Mouse (Mus musculus) lung, postnatal 0 days (tissue): ENCODE results near the gene Cmtm3. TPM values are rescaled to one million over a fixed set of nuclear protein-coding genes. Genes with fewer than 3 reads are reported as not detected.
A peak's percentile ranks its signal among the peaks of the same experiment; 100 is the strongest.

Experiments
- ATAC-seq: fragments of 200-750 bp; cut with Nextera tagmentation; 2 replicates; pipeline ENCODE4 v1.8.0; 2017; ENCODE audit warnings: moderate library complexity
- DNase-seq: peaks from one replicate; pipeline ENCODE4 v3.0.0-alpha.2; 2016; ENCODE audit warnings: low spot score
- H3K27ac ChIP-seq: fragments of 300-500 bp; sonication (generic); 2 replicates; pipeline ENCODE4 v1.5.1; 2014; ENCODE audit warnings: antibody characterized with exemption, mild to moderate bottlenecking, low read length, mixed read lengths
- H3K27me3 ChIP-seq: fragments of 300-500 bp; sonication (generic); replicated peaks from 2 replicates; pipeline ENCODE4 v1.6.1; 2014; ENCODE audit warnings: low read length, mixed read lengths; ENCODE audit not compliant: insufficient read depth
- H3K36me3 ChIP-seq: fragments of 300-500 bp; sonication (generic); 2 replicates; pipeline ENCODE4 v1.6.1; 2014; ENCODE audit warnings: low read length, mixed read lengths; ENCODE audit not compliant: insufficient read depth
- H3K4me1 ChIP-seq: fragments of 300-500 bp; sonication (generic); 2 replicates; pipeline ENCODE4 v1.6.1; 2014; ENCODE audit warnings: antibody characterized with exemption, low read depth, low read length, mixed read lengths; ENCODE audit not compliant: insufficient read depth
- H3K4me2 ChIP-seq: fragments of 300-500 bp; sonication (generic); replicated peaks from 2 replicates; pipeline ENCODE4 v1.6.1; 2014; ENCODE audit warnings: low read depth, mild to moderate bottlenecking, low read length, moderate library complexity, mixed read lengths
- H3K4me3 ChIP-seq: fragments of 300-500 bp; sonication (generic); 2 replicates; pipeline ENCODE4 v1.5.1; 2014; ENCODE audit warnings: low read depth, low read length
- H3K9ac ChIP-seq: fragments of 300-500 bp; sonication (generic); replicated peaks from 2 replicates; pipeline ENCODE4 v1.6.1; 2014; ENCODE audit warnings: low read depth, mild to moderate bottlenecking
- H3K9me3 ChIP-seq: fragments of 300-500 bp; sonication (generic); 2 replicates; pipeline ENCODE4 v1.6.1; 2016; ENCODE audit warnings: low read length, mixed read lengths
- CTCF ChIP-seq: IDR thresholded peaks from 2 replicates; pipeline ENCODE4 v1.5.1; 2016; ENCODE audit warnings: antibody characterized with exemption, mild to moderate bottlenecking
- EP300 ChIP-seq: IDR thresholded peaks from 2 replicates; pipeline ENCODE4 v1.6.1; 2016; ENCODE audit warnings: antibody characterized with exemption, mild to moderate bottlenecking, control low read depth
- WGBS: fragments of 180-500 bp; shearing (Covaris S2); extraction: QIAGEN DNeasy Blood & Tissue Kit; methylation state at CpG from one replicate; pipeline ENCODE4 v1.1.7; 2014; 5-methylcytosine and 5-hydroxymethylcytosine counted together
- polyA plus RNA-seq: library from polyadenylated mRNA; unstranded; fragments of >200 nt; fragmentation: Nextera tagmentation; extraction: Ambion mirVana; gene quantifications from 2 replicates; pipeline ENCODE4 v1.2.1, GENCODE M21; 2015

The Cmtm3 gene
- polyA plus RNA-seq, 1 experiment from 2014 or later = 98.3 TPM

DNA sequence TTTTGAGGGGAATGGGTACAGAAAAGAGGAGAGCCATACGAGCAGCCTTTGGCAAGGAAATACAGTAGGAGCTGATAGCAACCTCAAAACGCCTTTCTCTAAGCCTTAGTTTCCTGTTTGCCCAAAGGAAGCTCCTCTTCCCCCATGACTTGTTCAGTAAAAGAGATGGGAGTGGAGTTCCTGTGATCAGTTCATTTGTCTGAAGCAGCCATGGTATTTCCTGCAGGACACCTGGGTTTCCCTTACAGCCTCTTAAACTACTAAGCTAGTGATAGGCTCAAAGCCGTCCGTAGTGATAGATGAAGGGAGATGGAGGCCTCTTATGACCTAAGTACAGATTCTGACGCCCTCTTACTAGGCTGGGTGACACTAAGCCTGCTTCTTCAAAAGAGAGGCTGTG, 3.2 kb downstream of the Cmtm3 start:
- no peak overlapping the region for H3K9ac ChIP-seq
- no peak overlapping the region for H3K27ac ChIP-seq
- TF ChIP-seq CTCF (no peak), EP300 (no peak)
- 48% methylated on average over 5 of the region's 5 CpGs for WGBS
- H3K27me3 ChIP-seq = no peaks in the 10 kb centered on the region
- ATAC-seq (no peak), DNase-seq (no peak)
- H3K4me1 ChIP-seq = 0 out of 2 replicates have a peak, but pooled peaks cover 2% of the 10 kb centered on the region
- H3K4me2 ChIP-seq = no peak overlapping the region
- no peak overlapping the region for H3K4me3 ChIP-seq
- H3K36me3 ChIP-seq = no peaks in the 10 kb centered on the region
- H3K9me3 ChIP-seq = no peaks in the 10 kb centered on the region

DNA sequence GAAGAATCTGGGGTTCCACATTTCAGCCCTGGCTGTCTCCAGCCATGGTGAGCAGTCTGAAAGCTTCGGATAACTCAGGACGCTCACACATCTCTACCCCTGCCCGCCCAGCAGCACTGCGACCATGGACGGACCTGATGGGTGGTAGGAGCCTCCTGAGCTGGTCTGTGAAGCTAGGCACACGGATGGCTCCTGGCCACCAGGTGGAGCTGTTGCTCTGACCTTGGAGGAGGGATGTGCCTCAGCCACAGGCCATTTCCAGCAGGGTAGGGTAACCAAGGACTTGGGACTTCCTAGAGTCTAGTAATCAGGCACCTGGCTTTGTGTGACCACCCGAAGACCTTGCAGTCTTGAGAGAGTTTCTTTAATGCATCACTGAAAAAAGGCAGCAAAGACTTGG, 4.7 kb downstream of the Cmtm3 start:
- Histone ChIP-seq H3K4me3 (no peak overlapping the region), H3K9ac (no peak overlapping the region), H3K9me3 (no peaks in the 10 kb centered on the region), H3K27me3 (no peaks in the 10 kb centered on the region), H3K4me1 (0 out of 2 replicates have a peak, but pooled peaks cover 2% of the 10 kb centered on the region), H3K27ac (no peak overlapping the region), H3K4me2 (no peak overlapping the region), H3K36me3 (no peaks in the 10 kb centered on the region)
- DNase-seq (peak; percentile 86), ATAC-seq (peak; percentile 23)
- TF ChIP-seq CTCF (peak; percentile 98), EP300 (no peak)
- WGBS = 14% methylated on average over 7 of the region's 7 CpGs

DNA sequence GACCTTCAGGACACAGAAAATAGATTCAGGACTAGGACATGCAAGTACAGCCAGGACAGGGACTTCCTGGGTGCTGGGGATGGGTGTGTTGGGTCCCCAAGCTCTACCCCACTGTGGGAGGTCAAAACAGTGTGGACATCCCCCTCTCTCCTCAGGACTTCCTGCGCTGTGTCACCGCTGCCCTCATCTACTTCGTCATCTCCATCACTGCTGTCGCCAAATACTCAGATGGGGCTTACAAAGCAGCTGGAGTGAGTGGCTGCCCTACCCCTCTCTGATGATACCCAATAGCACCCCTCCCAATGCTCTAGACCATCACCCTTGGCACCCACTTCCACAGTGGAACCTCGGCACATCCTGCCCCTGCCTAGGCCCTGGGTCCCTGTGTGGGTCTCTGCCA, 5.4 kb downstream of the Cmtm3 start:
- no peaks in the 10 kb centered on the region for H3K9me3 ChIP-seq
- TF ChIP-seq EP300 = no peak
- TF ChIP-seq CTCF = no peak
- H3K4me3 ChIP-seq = no peak overlapping the region
- ATAC-seq (no peak), DNase-seq (no peak)
- no peaks in the 10 kb centered on the region for H3K36me3 ChIP-seq
- 84% methylated on average over 5 of the region's 5 CpGs for WGBS
- H3K27ac ChIP-seq = no peak overlapping the region
- 0 out of 2 replicates have a peak, but pooled peaks cover 2% of the 10 kb centered on the region for H3K4me1 ChIP-seq
- H3K4me2 ChIP-seq = no peak overlapping the region
- no peak overlapping the region for H3K9ac ChIP-seq
- no peaks in the 10 kb centered on the region for H3K27me3 ChIP-seq

DNA sequence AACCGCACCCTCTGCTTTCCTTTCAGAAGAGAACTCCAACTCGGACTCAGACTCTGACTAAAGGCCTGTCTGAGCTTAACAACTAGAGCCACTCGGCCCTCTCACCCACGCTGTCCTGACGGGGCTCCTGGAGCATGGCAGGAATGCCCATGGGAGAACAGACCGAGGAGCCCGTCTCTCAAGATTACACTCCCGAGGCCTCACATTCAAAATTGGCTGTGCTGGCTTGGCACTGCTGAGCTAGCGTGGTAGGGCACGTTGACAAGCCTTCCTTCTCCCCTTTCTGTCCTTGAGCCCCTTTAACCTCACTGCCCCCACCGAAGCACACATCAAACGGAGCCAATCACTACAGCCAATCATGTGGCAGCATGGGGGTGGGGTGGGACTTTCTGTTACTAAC, 7.5 kb downstream of the Cmtm3 start:
- H3K4me2 ChIP-seq = no peak overlapping the region
- H3K27me3 ChIP-seq = no peaks in the 10 kb centered on the region
- H3K4me3 ChIP-seq = no peak overlapping the region
- H3K36me3 ChIP-seq = no peaks in the 10 kb centered on the region
- H3K9ac ChIP-seq = no peak overlapping the region
- H3K4me1 ChIP-seq = no peaks in the 10 kb centered on the region
- 68% methylated on average over 12 of the region's 12 CpGs for WGBS
- no peaks in the 10 kb centered on the region for H3K9me3 ChIP-seq
- DNase-seq (no peak), ATAC-seq (no peak)
- no peak for TF ChIP-seq CTCF
- TF ChIP-seq EP300 = no peak
- no peak overlapping the region for H3K27ac ChIP-seq

DNA sequence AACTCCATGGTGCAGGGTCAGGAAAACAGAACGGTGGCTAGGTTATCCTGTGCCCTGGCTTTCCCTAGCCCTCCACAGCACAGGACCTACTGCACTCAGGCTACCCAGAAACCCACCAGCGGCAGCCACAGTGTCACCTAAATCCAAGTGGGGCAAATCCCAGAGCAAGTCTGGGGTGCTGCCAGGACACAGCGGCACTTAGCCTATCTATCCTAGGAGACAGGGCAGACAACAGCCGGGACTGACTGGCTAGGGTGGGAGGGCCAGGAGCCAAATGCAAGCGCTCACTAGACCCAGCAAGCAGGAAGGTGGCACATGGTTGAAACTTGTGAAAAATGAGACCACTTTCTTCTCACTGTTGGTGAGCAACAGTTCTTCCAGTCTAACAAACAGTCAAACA, 9.8 kb downstream of the Cmtm3 start:
- TF ChIP-seq EP300 (no peak), CTCF (no peak)
- Histone ChIP-seq H3K4me3 (no peak overlapping the region), H3K27ac (no peak overlapping the region), H3K27me3 (no peaks in the 10 kb centered on the region), H3K9me3 (no peaks in the 10 kb centered on the region), H3K4me2 (no peak overlapping the region), H3K36me3 (no peaks in the 10 kb centered on the region), H3K9ac (no peak overlapping the region), H3K4me1 (no peaks in the 10 kb centered on the region)
- WGBS = 64% methylated on average over 5 of the region's 5 CpGs
- no peak for ATAC-seq
- DNase-seq = no peak

DNA sequence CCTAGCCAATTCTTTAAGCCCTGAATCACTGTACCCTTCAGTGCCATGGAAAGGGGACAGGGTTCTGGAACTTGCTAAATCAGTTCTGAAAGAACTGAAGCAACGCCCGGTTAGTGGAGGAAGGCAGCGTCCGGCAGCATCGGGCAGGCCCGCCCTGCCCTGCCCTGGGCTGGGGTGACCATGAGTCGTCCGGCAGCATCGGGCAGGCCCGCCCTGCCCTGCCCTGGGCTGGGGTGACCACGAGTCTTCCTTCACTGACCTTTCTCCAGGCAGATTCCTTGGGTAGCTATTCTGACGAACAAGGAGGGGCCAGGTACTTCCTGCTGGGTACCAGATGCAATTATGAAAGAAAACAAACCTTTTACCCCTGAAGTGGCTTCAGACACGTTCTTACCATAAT, 10.8 kb downstream of the Cmtm3 start:
- no peaks in the 10 kb centered on the region for H3K4me1 ChIP-seq
- 0 out of 2 replicates have a peak, but pooled peaks have one; percentile 23 for ATAC-seq
- no peak for DNase-seq
- no peak overlapping the region for H3K4me3 ChIP-seq
- 59% methylated on average over 13 of the region's 13 CpGs for WGBS
- no peaks in the 10 kb centered on the region for H3K9me3 ChIP-seq
- H3K9ac ChIP-seq = no peak overlapping the region
- no peak overlapping the region for H3K27ac ChIP-seq
- H3K36me3 ChIP-seq = no peaks in the 10 kb centered on the region
- TF ChIP-seq EP300 (no peak), CTCF (no peak)
- no peak overlapping the region for H3K4me2 ChIP-seq
- H3K27me3 ChIP-seq = no peaks in the 10 kb centered on the region

DNA sequence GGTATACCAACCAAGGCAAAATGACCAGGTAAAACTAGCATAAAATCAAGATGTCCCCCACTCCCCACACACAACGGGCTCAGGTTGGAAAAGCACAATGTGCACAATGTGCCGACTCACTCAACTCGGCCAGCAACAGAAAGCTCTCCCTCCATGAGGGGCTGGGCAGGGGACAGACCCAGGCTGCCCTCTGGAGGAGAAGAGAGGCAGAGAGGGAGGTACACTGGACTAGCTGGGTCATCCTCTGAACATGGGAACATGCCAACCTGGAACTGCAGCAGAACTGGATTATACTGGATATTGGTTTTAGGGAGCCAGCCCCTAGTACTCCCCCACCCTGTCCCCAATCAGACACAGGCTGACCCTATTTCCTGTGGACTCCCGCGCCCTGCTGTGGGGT, 14.0 kb downstream of the Cmtm3 start:
- Histone ChIP-seq H3K9ac (no peak overlapping the region), H3K4me1 (no peaks in the 10 kb centered on the region), H3K36me3 (no peaks in the 10 kb centered on the region), H3K4me2 (no peak overlapping the region), H3K27ac (no peak overlapping the region), H3K9me3 (no peaks in the 10 kb centered on the region), H3K4me3 (no peak overlapping the region), H3K27me3 (no peaks in the 10 kb centered on the region)
- DNase-seq (no peak), ATAC-seq (no peak)
- TF ChIP-seq CTCF (peak; percentile 50), EP300 (no peak)
- 60% methylated on average over 5 of the region's 5 CpGs for WGBS
